Mouse (Mus musculus) C2C12 (cell line): ENCODE measurements at regions not wholly inside any gene's neighbourhood (a gene's known extent, or its start where the extent isn't known, plus 50 kb on each side); places are given as distances from the start of the nearest gene placed in this dataset.

ENCODE experiments used
- CEBPB ChIP-seq: IDR thresholded peaks from one replicate; pipeline ENCODE4 v1.6.1; 2011; ENCODE audit warnings: low read depth, mild to moderate bottlenecking, control low read depth, moderate library complexity
- CTCF ChIP-seq: IDR thresholded peaks from one replicate; pipeline ENCODE4 v1.5.1; 2011; ENCODE audit not compliant: control insufficient read depth, insufficient read depth, insufficient read length
- MYOD1 ChIP-seq: IDR thresholded peaks from one replicate; pipeline ENCODE4 v1.6.1; 2011; ENCODE audit warnings: low read depth; ENCODE audit not compliant: control insufficient read depth, insufficient read length
- USF1 ChIP-seq: IDR thresholded peaks from one replicate; pipeline ENCODE4 v1.6.1; 2011; ENCODE audit warnings: low read depth, mild to moderate bottlenecking, control low read depth, moderate library complexity

- no peak for TF ChIP-seq CTCF
- TF ChIP-seq USF1, result no peak
- no peak for TF ChIP-seq MYOD1
- TF ChIP-seq CEBPB, result no peak
Measured at GRCm38 (mm10) chr12:38985909-38986308, 206.7 kb downstream of the Etv1 start.
